Mouse (Mus musculus): ENCODE results near the gene Tm4sf19.
A peak's percentile ranks its signal among the peaks of the same experiment; 100 is the strongest.
"Not testable (repeated sequence)": the region's sequence is repeated elsewhere in the genome, so short reads cannot be mapped to it uniquely, and the experiment has no call there.

Tm4sf19 gene

GRCm38 (mm10) chr16:32430474-32431046, 30.3 kb downstream of the Tm4sf19 start, which contains the start of gene Pcyt1a:
TSS of gene Pcyt1a (plus strand) at chr16:32430921.
- peak; percentile 78 to 88 for DNase-seq (ENCODE audit: low spot score in 2 of 2)

- DNase-seq (ENCODE audit: low spot score in 2 of 2) = peak; percentile 23 to 24
Observed at GRCm38 (mm10) chr16:32431047-32431591, 30.8 kb downstream of the Tm4sf19 start.

DNA sequence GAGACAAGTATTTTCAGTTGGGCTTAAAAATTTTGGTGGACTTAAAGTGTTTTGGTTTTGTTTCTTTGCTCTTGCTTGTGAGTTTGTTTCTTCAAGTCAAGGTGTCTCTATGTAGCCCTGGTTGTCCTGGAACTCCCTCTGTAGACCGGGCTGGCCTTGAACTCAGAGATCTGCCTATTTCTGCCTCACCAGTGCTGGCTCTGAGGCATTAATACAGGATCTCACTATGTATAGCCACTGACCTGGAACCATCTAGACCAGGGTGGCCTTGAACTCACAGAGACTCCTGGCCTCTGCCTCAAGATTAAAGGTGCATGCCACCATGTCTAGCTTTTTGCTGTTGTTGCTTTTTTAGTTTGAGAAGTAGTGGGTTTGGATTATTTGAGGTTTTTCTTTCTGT, 31.6 kb downstream of the Tm4sf19 start:
- no peak for DNase-seq (ENCODE audit: low spot score in 2 of 2)

DNA sequence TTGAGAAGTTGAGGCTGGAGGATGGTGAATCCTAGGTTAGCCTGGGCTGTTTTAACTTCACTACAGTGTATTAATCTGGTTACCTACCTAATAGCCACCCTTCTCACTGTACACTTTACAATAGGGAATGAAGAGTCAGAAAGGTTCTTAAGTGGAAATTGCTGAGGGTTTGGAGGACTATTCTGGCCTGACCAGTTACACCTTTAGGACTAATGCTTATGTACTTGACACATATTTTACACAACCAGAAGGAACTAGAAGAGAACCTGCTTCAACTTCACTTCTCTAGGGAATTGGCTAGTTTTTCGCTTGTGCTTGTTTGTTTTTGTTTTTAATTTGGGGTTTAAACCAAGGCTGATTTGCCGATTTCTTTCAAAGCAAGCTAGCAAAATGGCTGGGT, 32.8 kb downstream of the Tm4sf19 start:
- DNase-seq (ENCODE audit: low spot score in 2 of 2) = no peak

- DNase-seq (ENCODE audit: low spot score in 2 of 2) = peak in 1 of 2 experiments; percentile 22
Observed at GRCm38 (mm10) chr16:32434066-32434465, 33.8 kb downstream of the Tm4sf19 start.

GRCm38 (mm10) chr16:32434691-32435090, 34.4 kb downstream of the Tm4sf19 start:
- DNase-seq (ENCODE audit: low spot score in 2 of 2) = no peak

- DNase-seq (ENCODE audit: low spot score in 2 of 2) = no peak
Observed at GRCm38 (mm10) chr16:32436657-32437056, 36.4 kb downstream of the Tm4sf19 start.

DNA sequence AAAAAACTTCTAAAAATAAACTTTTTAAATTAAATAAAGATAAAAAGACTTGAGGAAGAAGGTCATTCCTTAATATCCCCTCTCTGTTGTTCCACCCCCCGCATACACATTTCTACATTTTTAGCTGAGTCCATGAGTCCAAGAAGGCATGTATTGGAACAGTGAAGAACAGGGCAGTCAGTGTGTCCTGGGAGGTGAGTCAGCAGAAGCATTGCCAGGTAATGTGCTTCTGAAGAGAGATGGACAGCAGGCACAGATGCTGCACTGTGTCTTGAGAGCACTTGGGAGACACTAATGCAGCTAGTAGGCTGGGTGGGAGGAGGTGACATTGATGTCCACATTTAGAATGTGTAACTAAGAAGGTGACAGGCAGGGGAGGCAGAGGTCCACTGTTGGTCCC, 37.0 kb downstream of the Tm4sf19 start:
- no peak for DNase-seq (ENCODE audit: low spot score in 2 of 2)

- no peak for DNase-seq (ENCODE audit: low spot score in 2 of 2)
Observed at GRCm38 (mm10) chr16:32441432-32441831, 41.1 kb downstream of the Tm4sf19 start.

DNA sequence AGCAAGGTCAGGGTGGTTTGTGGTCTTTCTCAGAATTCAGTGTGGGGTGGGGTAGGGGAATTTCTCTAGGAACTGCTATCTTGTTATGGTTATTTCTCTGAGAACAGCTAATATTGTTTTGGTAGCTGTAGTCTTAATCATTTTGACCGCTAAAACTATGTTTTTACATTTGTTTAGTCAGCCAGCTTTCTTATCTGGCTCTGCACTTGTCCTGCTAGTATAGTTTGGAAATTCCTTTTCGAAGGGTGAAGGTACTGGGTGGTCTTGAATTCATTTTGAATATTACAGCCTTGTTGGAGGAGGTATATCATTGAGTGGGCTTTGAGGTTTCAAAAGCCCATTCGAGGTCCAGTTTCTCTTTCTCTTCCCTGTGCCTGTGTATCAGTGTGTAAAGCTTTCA, 44.3 kb downstream of the Tm4sf19 start:
- DNase-seq (ENCODE audit: low spot score in 2 of 2) = not testable (repeated sequence)

DNA sequence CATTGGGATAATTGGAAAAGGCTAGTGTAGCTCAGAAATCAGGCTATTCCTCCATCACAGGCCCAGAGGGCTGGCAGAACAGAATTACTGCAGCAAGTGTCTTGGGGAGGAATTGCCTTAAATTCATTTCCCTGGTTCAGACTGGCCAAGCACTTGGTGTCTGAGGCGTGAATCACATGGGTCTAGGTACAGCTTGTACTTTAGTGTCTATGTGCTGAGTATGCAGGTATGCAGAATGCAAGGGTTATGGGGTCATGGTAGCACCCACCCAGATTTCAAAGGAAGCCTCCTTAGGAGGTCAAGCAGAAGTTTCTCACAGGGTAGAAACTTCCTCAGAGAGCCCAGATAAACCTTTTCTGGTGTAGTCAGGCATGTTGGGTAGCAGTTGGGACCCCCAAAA, 45.3 kb downstream of the Tm4sf19 start:
- DNase-seq (ENCODE audit: low spot score in 2 of 2) = no peak

- no peak for DNase-seq (ENCODE audit: low spot score in 2 of 2)
Observed at GRCm38 (mm10) chr16:32446563-32447138, 46.3 kb downstream of the Tm4sf19 start.

DNA sequence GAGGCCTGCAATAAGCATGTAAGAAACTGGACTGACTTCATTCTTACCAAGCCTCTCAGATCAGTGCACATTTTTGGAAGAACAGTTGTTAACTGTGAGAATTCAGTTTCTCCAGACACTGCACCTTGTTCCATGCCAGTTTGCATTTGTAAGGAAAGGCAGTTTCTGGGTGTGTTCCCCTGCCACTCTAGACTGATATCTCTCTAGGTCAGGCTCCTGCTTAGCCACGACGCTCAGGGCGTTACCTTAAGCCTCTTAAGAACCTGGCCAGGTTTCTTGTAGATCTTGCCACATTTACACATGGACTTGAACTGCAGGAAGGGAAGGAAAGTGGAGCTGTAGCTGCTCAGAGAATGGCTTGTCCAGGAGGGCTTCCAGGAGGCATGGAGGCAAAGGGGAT, 49.4 kb downstream of the Tm4sf19 start:
- DNase-seq (ENCODE audit: low spot score in 2 of 2) = no peak

DNA sequence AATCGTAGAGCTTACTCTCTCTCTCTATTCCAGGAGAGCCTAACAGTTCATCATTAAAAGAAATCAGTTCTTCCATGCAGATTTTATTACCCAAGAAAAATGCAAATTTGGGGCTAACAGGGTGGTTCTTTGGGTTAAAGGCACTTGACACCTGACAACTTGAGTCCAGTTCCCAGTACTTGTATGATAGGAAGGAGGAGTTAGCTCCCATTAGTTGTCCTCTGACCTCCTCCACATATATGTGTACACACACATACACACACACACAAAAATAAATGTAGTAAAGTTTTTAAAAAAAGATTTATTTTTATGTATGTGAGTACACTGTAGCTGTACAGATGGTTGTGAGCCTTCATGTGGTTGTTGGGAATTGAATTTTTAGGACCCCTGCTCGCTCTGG, 49.8 kb downstream of the Tm4sf19 start:
- DNase-seq (ENCODE audit: low spot score in 2 of 2) = no peak

DNA sequence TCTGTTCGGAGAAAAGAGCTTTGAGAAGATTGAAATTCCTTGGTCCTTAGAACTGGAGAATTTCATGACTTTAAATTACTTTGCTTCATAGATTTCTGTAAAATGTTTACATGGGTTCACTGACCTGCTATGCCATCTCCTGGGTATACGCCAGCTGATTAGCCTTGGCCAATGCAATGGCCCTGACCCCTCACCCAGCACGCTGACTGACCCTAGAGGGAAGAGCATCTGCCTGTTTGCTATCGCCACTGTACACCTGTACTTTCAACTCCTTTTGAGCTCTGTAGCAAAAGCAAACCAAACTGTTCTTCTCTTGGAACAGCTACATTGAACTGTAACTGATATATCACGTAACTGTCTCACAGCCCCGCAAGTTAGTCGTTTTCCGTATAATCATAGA, 52.8 kb downstream of the Tm4sf19 start:
- DNase-seq (ENCODE audit: low spot score in 2 of 2) = no peak

GRCm38 (mm10) chr16:32454646-32455045, 54.3 kb downstream of the Tm4sf19 start:
- no peak for DNase-seq (ENCODE audit: low spot score in 2 of 2)

DNA sequence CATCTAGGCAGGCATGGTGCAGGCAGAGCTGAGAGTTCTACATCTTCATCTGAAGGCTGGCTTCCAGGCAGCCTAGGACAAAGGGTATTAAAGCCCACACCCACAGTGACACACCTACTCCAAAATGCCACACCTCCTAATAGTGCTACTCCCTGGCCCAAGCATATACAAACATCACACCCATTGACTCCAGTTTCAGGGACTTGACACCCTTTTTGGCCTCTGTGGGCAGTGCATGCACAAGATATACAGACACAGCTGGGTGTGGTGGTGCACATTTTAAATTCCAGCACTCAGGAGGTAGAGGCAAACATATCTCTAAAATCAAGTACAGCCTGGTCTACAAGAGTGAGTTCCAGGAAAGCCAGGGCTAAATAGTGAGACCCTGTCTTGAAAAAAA, 55.8 kb downstream of the Tm4sf19 start:
- DNase-seq (ENCODE audit: low spot score in 2 of 2) = no peak

- DNase-seq (ENCODE audit: low spot score in 2 of 2) = no peak
Observed at GRCm38 (mm10) chr16:32456761-32457160, 56.5 kb downstream of the Tm4sf19 start.

Measured in urinary bladder, postnatal 36 days (tissue).